Mouse (Mus musculus) urinary bladder, postnatal 10 days (tissue): ENCODE measurements at regions not wholly inside any gene's neighbourhood (a gene's known extent, or its start where the extent isn't known, plus 50 kb on each side); places are given as distances from the start of the nearest gene placed in this dataset.

Experiments used
- DNase-seq: peaks from one replicate; pipeline ENCODE4 v3.0.0; 2022; ENCODE audit warnings: low spot score

DNA sequence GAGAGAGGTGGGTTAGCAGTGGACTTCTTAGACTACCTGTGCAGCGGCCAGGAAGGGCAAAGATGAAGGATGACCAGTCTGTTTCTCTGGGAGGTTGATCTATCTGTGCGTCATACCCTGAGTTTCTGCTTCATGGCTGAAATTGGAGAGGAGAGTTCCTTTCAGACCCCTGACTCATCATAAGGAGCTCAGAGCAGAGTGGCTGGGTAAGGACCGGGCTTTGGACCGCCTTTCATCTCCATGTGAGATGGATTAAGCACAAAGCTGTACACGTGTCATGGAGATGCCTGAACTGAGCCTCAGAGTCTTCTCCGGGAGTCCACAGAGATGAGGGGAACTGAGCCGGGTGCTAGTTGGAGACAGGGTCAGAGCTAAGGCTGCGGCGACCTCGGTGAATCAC is 80.7 kb upstream of the Gm9887 start:
- DNase-seq, result no peak

DNA sequence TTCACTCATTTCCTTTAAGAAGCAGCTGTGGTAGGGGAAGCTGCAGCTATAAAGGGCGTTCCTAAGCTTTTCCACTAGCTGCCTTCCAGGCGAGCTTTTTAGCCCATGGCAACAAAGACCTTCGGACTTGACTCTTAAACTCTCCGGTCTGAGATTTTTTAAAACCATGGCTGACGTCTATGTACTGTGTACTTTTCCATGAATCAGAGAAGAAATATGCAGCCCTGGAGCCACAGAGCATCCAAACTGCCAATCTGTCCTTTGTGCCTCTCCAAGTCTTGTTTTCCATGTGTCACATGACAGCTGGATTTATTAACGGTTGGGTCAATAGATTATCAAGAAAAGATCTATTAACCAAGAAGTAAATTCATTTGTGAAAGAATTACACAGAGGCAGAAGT is 78.9 kb upstream of the Gm9887 start:
- no peak for DNase-seq

DNA sequence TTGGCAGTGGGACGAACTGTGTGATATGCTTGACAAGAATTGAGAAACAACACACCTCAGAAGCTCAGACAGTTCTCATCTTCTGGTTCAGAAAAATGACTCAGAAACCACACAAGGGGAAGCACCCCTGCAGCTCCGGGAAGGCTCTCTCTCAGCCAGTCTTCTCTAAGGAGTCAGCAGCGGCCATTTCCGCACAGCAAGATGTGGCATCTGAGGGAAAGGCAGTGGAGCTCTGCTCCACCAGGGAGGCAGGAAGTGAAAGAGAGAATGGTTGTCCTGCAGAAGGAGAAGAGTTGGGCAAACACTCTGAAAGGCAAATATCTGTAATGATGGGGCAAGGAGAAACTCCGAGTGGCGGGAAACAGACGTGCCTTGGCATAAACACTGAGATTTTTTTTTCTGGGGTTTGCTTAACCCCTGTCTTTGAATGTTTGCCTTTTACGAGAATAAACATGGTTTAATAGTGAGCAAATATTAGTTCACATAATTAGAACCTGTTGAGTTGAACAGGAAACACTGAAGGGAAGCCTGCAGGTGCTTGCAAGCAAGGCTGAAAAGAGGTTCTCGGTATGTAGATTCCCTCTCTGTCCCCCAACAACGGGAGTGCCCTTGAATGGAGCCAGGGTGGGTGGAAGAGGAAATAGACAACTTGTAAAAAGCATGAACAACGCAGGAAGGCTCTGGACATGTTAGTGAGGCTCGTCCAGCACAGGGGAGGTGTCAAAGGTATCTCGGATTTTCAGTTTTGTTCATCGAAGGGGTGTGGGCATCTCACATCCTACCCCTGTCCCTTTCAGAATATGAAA is 75.9 kb upstream of the Gm9887 start:
- no peak for DNase-seq

DNA sequence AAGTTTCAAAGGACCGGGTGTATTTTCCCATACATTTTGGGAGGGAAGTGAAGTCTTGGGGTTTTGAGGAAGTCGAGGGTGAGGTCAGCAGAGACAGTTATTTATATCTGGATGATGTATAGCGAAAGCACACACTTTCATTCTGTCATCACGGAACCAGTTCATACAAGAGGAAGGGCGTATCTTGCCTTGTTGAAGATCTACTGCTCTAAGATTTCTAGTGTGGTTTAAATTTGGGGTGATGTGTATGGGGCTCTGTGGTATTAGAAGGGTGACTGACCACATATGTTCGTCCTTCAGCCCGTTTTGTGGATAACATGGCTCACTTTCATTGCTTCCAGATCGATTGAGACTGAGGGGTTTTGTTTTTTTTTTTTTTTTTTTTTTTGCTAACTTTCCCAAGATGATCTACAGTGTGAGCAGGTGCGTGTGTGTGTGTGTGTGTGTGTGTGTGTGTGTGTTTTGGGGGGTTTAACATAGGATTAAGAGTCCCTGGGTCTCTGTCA is 75.1 kb upstream of the Gm9887 start:
- no peak for DNase-seq

DNA sequence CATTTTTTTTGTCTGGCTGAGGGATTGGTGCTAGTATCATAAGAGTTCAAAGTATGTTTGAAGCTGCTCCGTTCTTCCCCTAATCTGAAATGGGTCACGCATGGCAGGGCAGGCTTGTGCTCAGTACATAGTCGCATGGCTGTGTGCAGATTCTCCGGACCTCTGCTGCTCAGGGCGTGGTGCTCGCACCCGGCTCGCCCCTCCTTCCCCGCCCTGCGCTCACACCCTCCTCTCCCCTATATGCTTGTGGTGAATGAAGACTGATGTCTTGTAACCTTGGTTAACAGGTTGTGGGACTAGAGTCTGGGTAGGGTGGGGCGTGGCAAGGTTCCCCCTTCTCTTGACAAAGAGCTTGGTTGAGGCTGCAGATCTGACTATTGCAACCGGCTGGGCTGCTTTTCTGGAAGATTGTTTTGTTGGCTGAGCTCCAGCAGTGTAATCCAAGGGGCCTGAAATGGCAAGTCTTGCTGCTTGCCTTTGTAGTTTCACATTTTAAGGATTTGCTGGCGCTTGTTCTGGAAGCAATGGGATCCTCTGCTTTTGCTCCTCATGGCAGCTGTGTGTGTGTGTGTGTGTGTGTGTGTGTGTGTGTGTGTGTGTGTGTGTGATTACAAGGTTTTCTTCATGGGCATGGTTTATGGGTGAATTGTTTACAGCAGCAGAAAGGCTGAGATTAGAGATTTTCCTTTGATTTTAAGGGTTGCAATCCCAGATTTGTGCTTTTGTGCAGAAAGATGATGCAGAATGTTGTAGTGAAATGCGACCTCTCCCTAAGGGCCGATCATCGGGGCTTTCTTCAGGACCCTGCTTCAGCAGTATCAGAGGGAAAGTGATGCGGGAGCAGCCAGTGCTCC is 74.4 kb upstream of the Gm9887 start:
- DNase-seq, result peak; percentile 31

DNA sequence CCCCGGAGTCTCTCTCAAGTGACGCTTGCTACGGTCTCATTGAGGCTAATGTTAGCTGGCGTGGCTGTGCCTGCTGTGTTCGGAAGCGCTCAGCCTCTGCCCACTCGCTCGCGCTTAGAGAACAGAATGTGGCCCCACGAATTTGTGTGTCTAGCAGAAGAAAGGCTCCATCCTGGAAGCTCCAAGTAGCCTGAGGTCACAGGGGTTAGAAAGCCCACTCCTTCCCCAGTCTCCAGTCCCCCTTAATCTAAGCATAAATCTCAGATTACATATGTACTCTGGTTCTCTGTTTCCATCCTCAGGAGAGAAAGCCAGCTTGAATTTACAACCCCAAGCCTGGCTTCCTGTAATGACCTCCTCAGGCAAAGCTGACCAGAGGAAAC is 73.8 kb upstream of the Gm9887 start:
- no peak for DNase-seq

DNA sequence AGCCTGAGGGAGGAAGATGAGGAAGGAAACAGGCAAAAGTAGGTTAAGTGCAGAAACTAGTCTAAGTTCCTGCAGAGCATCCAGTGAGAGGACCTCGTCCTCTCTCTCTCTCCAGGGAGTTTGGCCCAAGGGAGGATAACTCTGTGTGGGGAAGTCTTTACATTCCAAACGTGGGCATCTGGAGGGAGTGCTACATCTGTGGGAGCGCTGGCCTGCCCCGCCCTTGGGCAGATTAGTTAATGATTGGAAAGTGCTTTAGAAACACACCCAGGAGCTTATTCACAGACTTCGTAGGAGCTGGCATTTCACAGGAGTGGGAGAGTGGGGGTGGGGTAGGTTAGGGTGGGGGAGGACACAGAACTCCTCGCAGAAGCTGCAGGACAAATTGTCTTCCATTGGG is 70.1 kb upstream of the Gm9887 start:
- DNase-seq, result no peak

DNA sequence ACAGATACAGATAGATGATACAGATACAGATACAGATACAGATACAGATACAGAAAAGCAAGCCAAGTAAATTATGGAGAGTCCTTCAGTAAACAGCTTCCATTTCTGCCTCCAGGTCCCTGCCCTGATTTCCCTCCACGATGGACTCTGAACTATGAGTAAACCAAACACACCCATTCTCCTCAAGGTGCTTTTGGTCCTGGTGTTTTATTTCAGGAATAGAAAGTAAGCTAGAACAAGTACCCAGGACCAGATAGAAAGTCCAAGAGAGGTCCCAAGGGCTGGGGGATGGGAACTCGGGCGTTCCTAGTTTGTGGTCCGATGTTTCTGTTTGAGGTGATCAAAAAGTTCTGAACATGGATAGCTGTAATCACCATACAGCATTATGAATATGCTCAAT is 69.5 kb upstream of the Gm9887 start:
- DNase-seq, result no peak

DNA sequence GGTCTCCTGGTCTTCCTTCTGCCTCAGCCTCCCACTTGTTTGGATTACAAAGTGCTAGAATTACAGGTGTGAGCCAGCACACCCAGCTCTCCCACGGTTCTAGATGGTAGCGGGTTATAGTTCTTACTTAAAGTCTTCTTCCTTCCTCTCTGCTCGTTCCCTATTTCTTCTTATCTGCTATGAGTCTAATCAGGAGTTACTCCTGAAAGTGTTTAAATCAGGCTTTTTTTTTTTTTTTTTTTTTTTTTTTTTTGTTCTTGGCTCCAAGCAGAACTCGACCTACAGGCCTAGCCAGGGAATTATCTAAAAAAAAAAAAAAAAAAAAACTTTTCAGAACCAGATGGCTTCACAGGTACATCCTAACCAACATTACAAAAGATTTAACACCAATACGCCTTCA is 66.0 kb upstream of the Gm9887 start:
- DNase-seq, result no peak

DNA sequence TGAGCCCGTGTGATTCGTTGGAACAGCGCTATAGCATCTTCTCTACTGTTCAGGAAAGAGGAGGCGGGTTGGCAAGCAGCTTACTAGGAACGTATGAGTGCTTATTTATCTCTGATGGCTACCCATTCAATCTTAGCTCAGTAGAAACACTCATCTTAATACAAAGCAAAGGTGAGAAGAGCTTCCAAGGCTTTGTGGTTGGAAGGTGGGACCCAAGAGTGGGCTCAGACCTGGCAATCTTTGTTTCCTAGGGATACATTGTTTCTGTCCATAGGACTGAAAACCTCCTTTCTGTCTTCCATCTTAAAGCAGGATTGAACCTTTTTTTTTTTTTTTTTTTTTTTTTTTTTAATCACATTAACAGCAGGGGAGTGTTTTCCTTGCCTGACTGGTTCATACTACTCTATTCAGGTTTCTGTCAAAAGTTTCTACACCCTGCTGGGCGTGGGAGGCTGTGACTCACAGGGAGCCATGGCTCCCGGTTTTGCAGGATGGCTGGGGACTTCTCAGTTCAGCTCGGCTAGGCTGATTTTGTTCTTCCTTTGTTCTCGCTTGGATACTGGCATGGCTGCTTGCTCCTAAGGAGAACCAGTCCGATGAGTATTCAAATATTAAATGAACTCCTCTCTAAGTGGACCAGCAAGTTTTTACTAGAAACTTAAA is 64.7 kb upstream of the Gm9887 start:
- DNase-seq, result no peak

DNA sequence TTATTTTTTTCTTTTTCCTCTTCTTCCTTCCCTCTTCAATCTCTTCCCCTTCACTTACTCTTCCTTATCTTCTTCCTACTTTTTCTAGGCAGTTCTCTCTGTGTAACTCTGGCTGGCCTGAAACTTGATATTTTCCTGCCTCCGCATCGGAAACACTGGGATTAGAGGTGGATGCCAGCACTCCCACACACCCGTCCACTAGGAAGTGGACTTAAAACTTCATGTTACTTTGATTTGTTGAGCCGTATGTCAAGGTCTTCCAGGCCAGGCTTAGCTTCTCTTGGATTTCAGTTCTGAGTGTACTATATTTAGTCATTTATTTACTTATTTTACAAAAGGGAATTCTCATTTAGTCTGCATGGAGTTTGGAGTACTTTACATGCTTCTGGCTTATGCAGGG is 62.1 kb upstream of the Gm9887 start:
- DNase-seq, result no peak

DNA sequence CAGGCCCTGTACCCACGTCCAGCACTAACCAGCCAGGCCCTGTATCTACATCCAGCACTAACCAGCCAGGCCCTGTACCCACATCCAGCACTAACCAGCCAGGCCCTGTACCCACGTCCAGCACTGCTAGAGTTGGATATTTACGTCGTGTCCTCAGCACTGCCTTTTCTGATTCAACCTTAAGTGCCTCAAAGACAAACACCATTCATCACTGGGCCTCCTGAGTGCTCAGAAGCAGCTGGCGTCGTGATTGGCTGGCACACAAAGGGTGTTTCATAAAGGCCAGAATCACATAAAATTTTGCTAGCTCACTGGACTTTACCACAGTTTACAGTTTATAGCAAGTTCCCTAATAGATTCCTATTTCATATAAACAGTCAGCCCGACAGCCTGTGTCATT is 59.8 kb upstream of the Gm9887 start:
- DNase-seq, result no peak

DNA sequence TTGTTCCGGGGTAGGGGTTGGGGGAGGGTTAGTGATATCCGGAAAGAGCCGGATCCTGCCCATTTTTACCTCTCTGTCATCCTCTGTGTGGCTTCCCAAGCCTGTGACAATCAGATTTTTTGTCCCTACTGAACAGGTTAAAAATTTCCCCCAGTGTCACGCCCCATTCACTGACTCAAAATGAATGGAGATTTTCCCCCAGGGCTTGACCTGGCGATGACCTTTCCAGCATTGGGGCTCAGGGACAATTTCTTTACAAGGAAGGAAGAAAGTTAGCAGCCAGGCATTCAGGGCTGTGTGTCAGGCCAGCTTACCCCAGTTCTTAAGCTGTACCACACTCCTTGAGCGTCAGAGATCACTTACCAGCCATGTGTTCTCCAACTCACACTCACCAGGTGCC is 55.9 kb upstream of the Gm9887 start:
- DNase-seq, result no peak

DNA sequence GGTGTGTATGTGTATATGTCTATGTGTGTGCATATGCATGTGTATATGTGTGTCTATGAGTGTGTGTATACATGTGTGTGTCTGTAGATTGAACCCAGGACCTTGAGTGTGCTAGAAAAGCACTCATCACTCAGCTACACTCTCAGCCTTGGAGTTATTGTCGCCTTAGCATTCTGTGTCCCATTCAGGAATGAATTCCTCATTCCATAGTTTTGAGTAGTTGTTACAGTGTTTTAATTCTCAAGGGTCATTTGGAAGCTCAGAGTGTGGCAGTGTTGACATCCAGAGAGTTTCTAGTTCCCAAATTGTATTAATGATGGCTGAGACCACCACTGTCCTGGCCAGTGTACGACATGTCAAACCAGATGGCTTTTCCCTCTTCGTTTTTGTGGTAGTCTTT is 53.4 kb upstream of the Gm9887 start:
- DNase-seq, result no peak

DNA sequence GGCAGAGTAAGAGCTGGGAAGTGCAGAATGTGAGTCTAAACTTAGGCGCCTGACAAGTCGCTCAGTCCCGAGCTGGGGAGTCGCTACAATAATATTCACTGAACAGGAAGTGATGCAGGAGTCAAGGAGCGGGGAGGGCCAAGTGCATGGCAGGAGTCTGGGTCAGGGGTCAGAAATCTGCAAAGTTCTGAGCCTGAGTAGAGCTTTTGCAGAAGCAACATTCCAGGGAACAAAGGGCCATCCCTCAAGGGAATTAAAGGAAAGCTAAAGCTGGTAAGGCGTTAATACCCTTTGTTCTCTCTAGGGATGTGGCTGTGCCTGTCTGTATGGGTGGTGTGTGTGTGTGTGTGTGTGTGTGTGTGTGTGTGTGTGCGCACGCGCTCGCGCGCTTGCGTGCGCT is 52.7 kb upstream of the Gm9887 start:
- DNase-seq, result no peak
